Mouse (Mus musculus) thymus, adult 2 months (tissue): ENCODE measurements around the gene Sept7. TPM values are rescaled to one million over a fixed set of nuclear protein-coding genes. Genes with fewer than 3 reads are reported as not detected.

Experiments used
- DNase-seq: peaks from one replicate; pipeline ENCODE4 v3.0.0; 2021
- H3K27ac ChIP-seq: fragments of 200-500 bp; 2 replicates; pipeline ENCODE4 v1.5.1; 2012; ENCODE audit warnings: low read length, control low read depth; ENCODE audit not compliant: control insufficient read depth, insufficient read depth
- H3K27me3 ChIP-seq: fragments of 200-500 bp; 2 replicates; pipeline ENCODE4 v1.6.1; 2012; ENCODE audit warnings: mild to moderate bottlenecking, low read length, moderate library complexity, mixed read lengths; ENCODE audit not compliant: control insufficient read depth, insufficient read depth
- H3K36me3 ChIP-seq: fragments of 200-500 bp; 2 replicates; pipeline ENCODE4 v1.6.1; 2012; ENCODE audit warnings: mild to moderate bottlenecking, low read length, moderate library complexity; ENCODE audit not compliant: control insufficient read depth, insufficient read depth
- H3K4me1 ChIP-seq: fragments of 200-500 bp; replicated peaks from 2 replicates; pipeline ENCODE4 v1.6.1; 2012; ENCODE audit warnings: low read length; ENCODE audit not compliant: control insufficient read depth, insufficient read depth
- H3K4me3 ChIP-seq: fragments of 200-500 bp; 2 replicates; pipeline ENCODE4 v1.5.1; 2012; ENCODE audit warnings: mild to moderate bottlenecking, low read length, control low read depth, moderate library complexity; ENCODE audit not compliant: control insufficient read depth, insufficient read depth
- CTCF ChIP-seq: fragments of 200-500 bp; IDR thresholded peaks from 2 replicates; pipeline ENCODE4 v1.5.1; 2012; ENCODE audit warnings: mild to moderate bottlenecking, control low read depth, low read length, moderate library complexity, borderline replicate concordance; ENCODE audit not compliant: control insufficient read depth, poor library complexity, insufficient read depth; ENCODE audit errors: extremely low read depth
- POLR2A ChIP-seq: fragments of 200-500 bp; IDR thresholded peaks from 2 replicates; pipeline ENCODE4 v1.6.1; 2012; ENCODE audit warnings: mild to moderate bottlenecking, low read length, control low read depth, moderate library complexity; ENCODE audit not compliant: control insufficient read depth, poor library complexity, insufficient read depth; ENCODE audit errors: extremely low read depth
- WGBS: fragments of 180-500 bp; shearing (Covaris S2); methylation state at CpG from one replicate; pipeline ENCODE4 v1.1.7; 2018; 5-methylcytosine and 5-hydroxymethylcytosine counted together
- polyA plus RNA-seq: library from polyadenylated mRNA; depleted of rRNA; stranded (reverse); fragments of >200 nt; gene quantifications from 2 replicates; pipeline ENCODE4 v1.2.3, GENCODE M21; 2012

Sept7 gene
- polyA plus RNA-seq, 1 experiment, result 16.0 TPM

GRCm38 (mm10) chr9:25252759-25253477 lies 679 bp downstream of the Sept7 start:
- no peaks in the 10 kb centered on the region for H3K36me3 ChIP-seq
- DNase-seq, result peak; percentile 64
- peak overlapping the region; percentile 63 for H3K27ac ChIP-seq
- H3K4me3 ChIP-seq, result peak overlapping the region; percentile 100
- TF ChIP-seq POLR2A (no peak), CTCF (0 out of 2 replicates have a peak, but pooled peaks have one; percentile 42)
- H3K4me1 ChIP-seq, result 0 out of 2 replicates have a peak, but pooled peaks cover 2% of the 10 kb centered on the region
- 1% methylated on average over 69 of the region's 78 CpGs for WGBS
- H3K27me3 ChIP-seq, result no peaks in the 10 kb centered on the region

GRCm38 (mm10) chr9:25253478-25253824 lies 1.2 kb downstream of the Sept7 start:
- Histone ChIP-seq H3K27me3 (no peaks in the 10 kb centered on the region), H3K4me1 (0 out of 2 replicates have a peak, but pooled peaks cover 2% of the 10 kb centered on the region), H3K27ac (peak overlapping the region; percentile 63; the same call in 1 of the 2 replicates), H3K36me3 (no peaks in the 10 kb centered on the region), H3K4me3 (peak overlapping the region; percentile 100)
- TF ChIP-seq CTCF (no peak), POLR2A (no peak)
- 2% methylated on average over 3 of the region's 3 CpGs for WGBS
- no peak for DNase-seq

- Histone ChIP-seq H3K27me3 (no peaks in the 10 kb centered on the region), H3K4me3 (no peak overlapping the region), H3K27ac (no peak overlapping the region), H3K4me1 (no peaks in the 10 kb centered on the region; the same call in 1 of the 2 replicates), H3K36me3 (peaks cover 3% of the 10 kb centered on the region; the same call in 1 of the 2 replicates)
- no peak for DNase-seq
- TF ChIP-seq CTCF (no peak), POLR2A (no peak)
- 95% methylated on average over 3 of the region's 3 CpGs for WGBS
These were observed 8.2 kb downstream of the Sept7 start for GRCm38 (mm10) chr9:25260411-25260810.

- no peaks in the 10 kb centered on the region; the same call in 1 of the 2 replicates for H3K4me1 ChIP-seq
- TF ChIP-seq POLR2A, result no peak
- TF ChIP-seq CTCF, result no peak
- H3K4me3 ChIP-seq, result no peak overlapping the region
- H3K27me3 ChIP-seq, result no peaks in the 10 kb centered on the region
- peaks cover 9% of the 10 kb centered on the region for H3K36me3 ChIP-seq
- no peak for DNase-seq
- H3K27ac ChIP-seq, result no peak overlapping the region
These were observed 8.7 kb downstream of the Sept7 start for GRCm38 (mm10) chr9:25260979-25261378.

GRCm38 (mm10) chr9:25262087-25262486 lies 9.8 kb downstream of the Sept7 start:
- H3K27me3 ChIP-seq, result no peaks in the 10 kb centered on the region
- H3K4me1 ChIP-seq, result no peaks in the 10 kb centered on the region; the same call in 1 of the 2 replicates
- DNase-seq, result no peak
- 68% methylated on average over 1 of the region's 1 CpGs for WGBS
- H3K36me3 ChIP-seq, result peaks cover 19% of the 10 kb centered on the region
- no peak overlapping the region for H3K4me3 ChIP-seq
- no peak overlapping the region for H3K27ac ChIP-seq
- no peak for TF ChIP-seq CTCF
- TF ChIP-seq POLR2A, result no peak

GRCm38 (mm10) chr9:25265795-25266194 lies 13.6 kb downstream of the Sept7 start:
- Histone ChIP-seq H3K27me3 (no peaks in the 10 kb centered on the region), H3K36me3 (peaks cover 31% of the 10 kb centered on the region), H3K4me3 (no peak overlapping the region), H3K27ac (no peak overlapping the region), H3K4me1 (no peaks in the 10 kb centered on the region)
- 99% methylated on average over 4 of the region's 4 CpGs for WGBS
- DNase-seq, result no peak
- TF ChIP-seq CTCF (no peak), POLR2A (no peak)

GRCm38 (mm10) chr9:25267133-25267532 lies 14.9 kb downstream of the Sept7 start:
- H3K27me3 ChIP-seq, result no peaks in the 10 kb centered on the region
- H3K4me1 ChIP-seq, result no peaks in the 10 kb centered on the region
- H3K36me3 ChIP-seq, result peaks cover 31% of the 10 kb centered on the region
- H3K27ac ChIP-seq, result no peak overlapping the region
- TF ChIP-seq POLR2A (no peak), CTCF (no peak)
- H3K4me3 ChIP-seq, result no peak overlapping the region
- DNase-seq, result no peak
- WGBS, result 95% methylated on average over 3 of the region's 3 CpGs
